Mouse (Mus musculus) cerebellum, adult 8-10 months (tissue): ENCODE results near the gene Mup10.
"Not testable (repeated sequence)": the region's sequence is repeated elsewhere in the genome, so short reads cannot be mapped to it uniquely, and the experiment has no call there.

Experiments
- DNase-seq: peaks from one replicate; pipeline ENCODE4 v3.0.0; 2022

Mup10 gene

DNA sequence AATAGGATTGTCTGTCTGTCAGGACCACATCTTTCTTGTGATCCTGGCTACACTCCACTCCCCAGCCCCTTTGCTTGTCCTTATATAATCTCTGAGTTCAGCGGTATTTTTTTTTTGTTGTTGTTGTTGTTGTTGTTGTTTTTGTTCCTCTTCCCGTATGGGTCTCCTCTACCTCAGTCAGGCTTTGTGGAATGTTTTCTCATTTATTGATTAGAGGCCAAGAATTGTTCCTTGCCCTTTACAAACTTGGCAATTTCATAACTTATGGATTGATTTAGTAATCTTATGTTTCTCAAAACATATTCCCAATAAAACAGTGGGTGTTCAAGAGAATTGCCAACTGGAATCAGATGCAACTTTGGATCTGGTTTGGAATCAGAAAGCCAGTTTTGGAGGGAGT is at the start of gene Mup10:
Gene Mup10, minus strand, starts transcription at position 101 of the 400 bp plus-strand sequence.
- DNase-seq, result not testable (repeated sequence)
